Mouse (Mus musculus) embryo, embryonic 11 days (tissue): ENCODE data around the gene Cd101.

Experiments used
- DNase-seq: peaks from one replicate; pipeline ENCODE4 v3.0.0-alpha.2; 2015

Cd101 gene

DNA sequence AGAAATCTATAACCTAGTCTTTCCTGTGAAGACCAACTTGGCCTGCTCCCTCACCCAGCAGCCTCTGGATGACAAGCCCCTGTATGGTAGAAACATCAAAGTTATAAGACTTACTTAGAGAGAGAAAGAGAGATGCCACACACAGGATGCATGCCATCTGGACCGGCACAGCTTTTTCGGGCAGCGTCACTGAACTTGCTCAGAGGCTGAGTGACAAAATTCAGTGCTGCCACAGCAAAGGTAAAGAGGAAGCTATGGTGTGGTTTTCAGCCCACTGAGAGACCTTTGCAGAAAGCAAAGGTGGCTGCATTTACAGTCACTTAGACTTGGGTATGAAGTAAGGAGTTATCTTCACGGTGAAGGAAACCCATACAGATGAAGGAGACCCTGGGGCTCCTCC, at the start of gene Cd101:
TSS of gene Cd101 (minus strand) at position 218 of the 400 bp plus-strand sequence.
- DNase-seq = no peak

DNA sequence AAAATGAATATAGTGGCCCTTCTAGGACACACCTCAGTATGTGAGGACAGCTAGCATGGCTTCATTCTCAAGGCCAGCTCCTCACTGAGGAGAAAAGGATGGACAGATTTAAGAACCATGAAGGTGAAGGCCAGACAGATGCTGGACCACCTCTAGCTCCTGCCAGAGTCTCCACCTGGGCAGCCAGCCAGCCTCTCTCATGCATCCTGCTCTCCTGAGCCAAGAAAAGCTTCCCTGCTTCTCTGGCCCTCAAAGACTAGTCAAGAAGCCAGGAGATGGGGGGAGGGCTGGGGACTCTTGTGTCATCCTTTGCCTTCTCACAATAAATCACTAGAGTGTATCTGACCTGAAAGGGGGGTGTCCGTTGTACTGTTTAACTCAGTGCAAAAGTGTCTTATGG, 49.0 kb upstream of the Cd101 start:
- DNase-seq = no peak

GRCm38 (mm10) chr3:101077710-101078100, 48.3 kb upstream of the Cd101 start:
- DNase-seq = no peak

- DNase-seq = no peak
These were observed 47.8 kb upstream of the Cd101 start for GRCm38 (mm10) chr3:101076966-101077709.

- DNase-seq = no peak
These were observed 46.5 kb upstream of the Cd101 start for GRCm38 (mm10) chr3:101075866-101076265.

DNA sequence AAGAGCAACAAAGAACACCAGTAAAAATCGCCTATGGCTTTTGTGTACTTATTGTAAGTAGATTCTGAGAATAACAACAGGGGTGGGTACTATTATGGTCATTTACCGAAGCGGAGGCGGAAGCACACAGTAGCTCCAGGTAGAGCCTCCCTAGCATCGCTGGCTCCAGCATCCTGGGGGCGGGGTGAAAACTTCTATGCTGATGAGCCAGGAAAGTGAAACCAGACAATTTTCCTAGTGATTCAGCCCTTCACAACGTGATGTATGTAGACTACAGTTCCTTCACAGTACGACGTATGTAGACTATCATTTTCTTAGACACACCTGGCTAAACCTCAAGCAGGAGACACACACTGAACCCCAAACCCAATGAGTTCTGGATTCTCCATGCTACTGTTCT, 44.0 kb upstream of the Cd101 start:
- no peak for DNase-seq

DNA sequence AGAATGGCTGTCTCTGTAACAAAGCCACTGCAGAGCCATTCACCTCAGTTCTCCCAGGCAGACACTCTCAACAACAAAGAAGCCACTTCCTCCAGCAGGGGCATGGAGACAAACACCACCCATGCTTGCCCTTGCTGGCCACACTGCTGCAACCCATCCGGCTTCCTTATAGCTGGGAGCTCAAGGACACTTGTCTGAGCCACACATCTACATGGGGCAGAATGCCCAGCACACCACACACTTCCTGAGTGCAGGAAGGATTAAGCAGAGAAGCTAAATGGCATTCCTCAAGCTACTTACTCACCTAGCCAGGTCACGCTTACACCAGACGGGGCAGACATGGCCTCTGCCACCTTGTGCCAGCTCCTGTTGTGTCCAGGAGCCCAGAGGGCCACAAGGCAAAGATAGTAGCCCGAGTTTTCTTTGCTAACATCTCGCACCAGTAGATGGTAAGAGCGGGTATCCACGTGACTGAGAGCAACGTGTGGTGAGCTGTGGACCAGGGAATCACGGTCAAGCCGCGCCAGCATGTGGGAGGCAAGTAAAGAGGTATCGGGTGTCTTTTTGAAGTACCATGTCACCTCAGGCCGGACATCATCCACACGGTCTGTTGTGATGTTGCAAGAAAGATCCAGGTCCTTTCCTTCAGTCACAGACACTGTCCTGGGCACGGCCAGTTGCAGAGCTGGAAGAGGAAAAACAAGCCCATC, 43.3 kb upstream of the Cd101 start:
- DNase-seq = no peak

DNA sequence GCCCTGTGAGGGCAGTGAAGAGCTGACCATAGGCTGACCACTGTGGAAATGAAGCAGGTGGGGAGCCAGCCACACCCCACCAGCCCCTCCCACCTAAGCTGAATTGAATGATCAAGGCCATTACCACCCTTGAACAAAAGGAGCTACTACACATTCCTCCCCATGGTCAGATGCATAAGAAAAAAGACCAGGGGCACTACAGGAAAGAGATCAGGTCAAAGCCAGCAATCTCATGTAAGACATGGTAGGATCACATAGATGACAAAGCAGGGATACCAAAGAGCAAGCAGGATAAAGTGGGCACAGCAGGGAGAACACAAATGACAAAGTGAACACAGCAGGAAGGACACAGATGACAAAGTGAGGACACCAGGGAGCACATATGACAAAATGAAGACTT, 42.2 kb upstream of the Cd101 start:
- no peak for DNase-seq

GRCm38 (mm10) chr3:101070796-101071235, 41.5 kb upstream of the Cd101 start:
- peak; percentile 53 for DNase-seq

DNA sequence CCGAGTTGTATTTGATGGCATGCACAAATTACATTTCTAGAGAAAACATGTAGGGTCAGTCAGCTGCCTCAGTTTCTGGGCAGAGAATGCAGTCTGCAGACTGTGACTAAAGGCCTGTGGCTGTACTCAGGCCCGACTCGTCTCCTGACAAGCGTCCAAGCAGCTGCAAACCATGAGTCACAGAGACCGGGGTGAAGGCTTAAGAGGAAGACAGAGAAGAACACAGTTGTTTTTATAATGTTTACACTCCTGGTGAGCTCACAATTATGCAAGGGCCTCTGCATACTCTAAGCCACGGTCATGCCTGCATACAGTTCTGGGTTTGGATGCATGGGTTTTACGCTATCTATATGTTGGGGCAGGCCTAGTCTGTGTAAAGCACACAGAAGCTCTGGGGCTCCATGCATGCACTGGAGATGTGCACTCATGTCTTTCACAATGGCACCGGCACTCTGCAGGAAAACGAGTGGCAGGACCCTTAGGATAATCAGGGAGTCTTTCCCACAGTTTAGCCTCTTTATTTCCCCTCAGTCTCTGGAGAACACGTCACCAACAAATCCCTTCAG, 41.0 kb upstream of the Cd101 start:
- no peak for DNase-seq

GRCm38 (mm10) chr3:101068701-101069100, 39.3 kb upstream of the Cd101 start:
- DNase-seq = peak; percentile 22

- DNase-seq = no peak
These were observed 36.8 kb upstream of the Cd101 start for GRCm38 (mm10) chr3:101066175-101066574.

DNA sequence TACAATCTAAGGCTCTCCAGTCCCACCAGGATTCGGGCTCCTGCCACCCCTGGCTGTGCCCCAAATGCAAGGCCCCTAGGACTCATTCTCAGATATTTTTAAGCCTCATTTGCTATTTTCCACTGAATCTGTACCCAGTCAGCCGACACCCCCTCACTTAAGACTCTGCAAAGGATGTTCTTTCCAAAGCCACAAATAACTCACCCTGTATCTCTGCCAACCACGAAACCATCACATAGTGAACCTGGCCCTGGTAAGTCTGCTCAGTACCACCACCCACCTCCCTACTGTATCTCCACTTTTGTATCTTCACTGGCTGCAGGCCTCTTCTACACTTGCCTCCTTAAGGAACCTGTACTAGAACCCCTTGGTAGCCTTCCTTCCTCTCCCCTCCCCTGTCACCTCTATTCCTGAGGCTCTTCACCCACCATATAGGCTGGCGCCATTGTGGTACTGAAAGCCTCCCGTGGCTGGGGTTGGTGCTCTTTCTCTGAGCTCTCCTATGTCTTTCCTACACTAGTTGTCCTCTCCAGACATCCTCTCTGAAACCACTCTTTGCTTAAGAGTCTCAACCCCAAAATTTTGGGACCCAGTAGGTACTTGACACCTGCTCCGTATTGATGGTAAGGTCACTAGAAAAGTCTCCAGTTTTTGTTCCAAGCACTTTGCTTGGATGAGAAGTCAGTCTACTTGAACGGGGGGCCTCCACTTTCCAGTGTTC, 32.7 kb upstream of the Cd101 start:
- DNase-seq = no peak

- no peak for DNase-seq
These were observed 29.9 kb upstream of the Cd101 start for GRCm38 (mm10) chr3:101059214-101059613.

- DNase-seq = no peak
These were observed 28.8 kb upstream of the Cd101 start for GRCm38 (mm10) chr3:101058203-101058602.

DNA sequence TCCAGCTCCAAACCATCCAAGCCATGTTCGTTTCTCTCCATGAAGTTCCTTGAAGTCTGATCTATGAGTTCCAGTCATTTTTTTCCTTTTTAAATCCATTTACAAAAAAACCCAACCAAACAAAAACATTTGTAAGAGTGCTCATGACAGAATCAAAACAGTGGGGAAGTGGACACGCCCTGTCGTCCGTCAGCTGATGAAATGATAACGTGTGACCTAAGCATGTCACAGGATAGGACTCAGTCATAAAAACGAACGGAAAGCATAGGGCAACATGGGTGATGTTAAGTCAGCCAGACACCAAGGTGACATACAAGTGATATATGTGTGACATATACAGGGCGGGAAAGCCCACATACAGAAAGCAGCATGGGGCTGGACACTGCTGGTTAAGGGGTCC, 25.9 kb upstream of the Cd101 start:
- no peak for DNase-seq

DNA sequence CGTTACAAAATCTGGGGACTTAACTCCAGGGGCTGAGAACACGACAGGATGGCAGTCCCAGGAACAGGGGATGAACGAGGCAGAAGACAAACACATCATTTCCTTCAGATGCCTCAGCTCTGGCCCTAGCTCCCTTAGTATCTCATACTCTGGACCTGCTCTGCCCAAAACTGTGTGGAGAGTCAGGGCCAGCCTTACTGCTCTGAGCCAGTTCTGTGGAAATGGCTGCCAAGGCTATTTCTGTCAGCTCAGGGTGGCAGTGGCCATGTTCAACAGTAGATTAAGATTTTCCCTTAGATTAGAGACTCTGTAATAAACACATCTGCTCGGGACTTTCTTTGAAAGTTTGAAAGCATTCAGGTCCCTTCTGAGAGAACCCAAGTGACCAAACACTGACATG, 22.2 kb upstream of the Cd101 start:
- DNase-seq = no peak

DNA sequence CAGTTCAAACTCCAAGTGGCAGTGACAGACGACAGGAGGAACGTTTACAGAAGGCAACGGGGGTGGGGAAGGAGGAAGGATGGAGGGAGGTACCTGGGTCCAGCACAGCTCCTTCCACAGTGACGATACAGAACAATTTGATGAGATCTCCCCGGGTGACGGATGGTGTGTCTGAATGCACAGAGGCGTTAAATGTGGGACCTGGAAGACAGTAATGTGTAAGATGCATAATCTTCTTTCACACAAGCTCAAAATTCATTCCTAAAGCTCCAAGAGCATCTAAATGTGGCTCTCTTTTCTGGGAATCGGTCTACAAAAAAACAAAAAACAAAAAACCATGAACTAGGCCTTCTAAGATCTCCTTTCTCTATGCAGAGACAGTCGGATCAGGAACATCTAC, 20.6 kb upstream of the Cd101 start:
- no peak for DNase-seq

GRCm38 (mm10) chr3:101048781-101049180, 19.4 kb upstream of the Cd101 start:
- no peak for DNase-seq

DNA sequence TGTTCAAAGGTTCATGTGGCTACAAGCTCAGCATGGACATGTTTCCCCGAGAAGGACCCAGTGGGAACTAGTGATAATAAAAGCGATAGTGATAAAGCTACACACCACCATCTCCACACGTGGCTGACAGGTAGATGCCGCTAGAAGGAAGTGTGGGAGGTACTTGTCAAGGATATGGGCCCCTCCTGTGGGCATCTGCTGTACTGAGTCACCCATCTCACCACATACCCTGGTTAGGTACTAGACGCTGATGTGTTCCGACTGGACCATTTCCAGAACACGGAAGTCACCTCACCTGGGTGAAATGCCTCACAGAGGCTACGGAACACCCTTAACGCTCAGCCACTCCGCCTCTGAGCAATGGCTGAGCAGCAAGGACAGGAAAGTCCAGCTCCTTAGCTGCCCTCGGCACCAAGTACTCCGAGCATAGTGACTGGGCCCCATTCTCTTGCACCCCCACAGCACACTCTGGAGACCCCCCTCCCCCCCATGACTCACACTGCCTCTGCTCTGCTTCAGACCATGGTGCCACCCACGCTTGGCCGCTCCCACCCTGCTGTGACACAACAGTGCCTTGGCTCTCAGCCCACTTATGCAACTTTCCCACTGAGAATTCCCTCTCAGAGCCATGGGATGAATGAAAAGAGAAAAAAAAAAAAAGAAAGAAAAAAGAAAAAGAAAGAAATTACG, 18.4 kb upstream of the Cd101 start:
- DNase-seq = no peak

GRCm38 (mm10) chr3:101045431-101045830, 16.1 kb upstream of the Cd101 start:
- DNase-seq = no peak

- no peak for DNase-seq
These were observed 15.3 kb upstream of the Cd101 start for GRCm38 (mm10) chr3:101044686-101045085.

DNA sequence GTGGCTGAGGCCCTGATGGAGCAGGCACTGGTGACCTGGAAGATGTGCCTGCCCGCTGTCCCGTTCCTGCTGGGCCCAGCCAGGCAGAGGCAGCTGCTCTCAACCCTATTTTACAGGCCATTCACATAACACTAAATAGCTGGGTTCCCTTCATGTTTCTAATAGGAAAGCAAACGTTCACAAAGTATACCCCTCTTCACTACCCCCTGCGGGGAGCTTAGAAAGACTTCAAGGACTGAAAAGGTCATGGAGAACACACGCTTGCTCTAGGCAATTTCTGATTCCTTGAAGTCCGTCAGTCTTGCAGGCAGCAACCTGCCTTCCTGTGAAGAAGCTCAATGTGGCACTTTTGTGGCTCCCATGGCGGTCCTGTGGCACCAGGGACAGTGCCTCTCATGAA, 12.6 kb upstream of the Cd101 start:
- peak; percentile 11 for DNase-seq
